Mouse (Mus musculus) hindbrain, embryonic 11.5 days (tissue): ENCODE measurements at regions not wholly inside any gene's neighbourhood (a gene's known extent, or its start where the extent isn't known, plus 50 kb on each side); places are given as distances from the start of the nearest gene placed in this dataset.

Experiments
- ATAC-seq: fragments of 200-750 bp; cut with Nextera tagmentation; 2 replicates; pipeline ENCODE4 v1.8.0; 2017; ENCODE audit warnings: mild to moderate bottlenecking, moderate TSS enrichment, moderate library complexity; ENCODE audit not compliant: low FRiP score
- DNase-seq: peaks from one replicate; pipeline ENCODE4 v3.0.0-alpha.2; 2015; ENCODE audit warnings: low spot score
- H3K27ac ChIP-seq: fragments of 300-500 bp; sonication (generic); 2 replicates; pipeline ENCODE4 v1.5.1; 2014; ENCODE audit warnings: mild to moderate bottlenecking, low read depth, low read length
- H3K27me3 ChIP-seq: fragments of 300-500 bp; sonication (generic); 2 replicates; pipeline ENCODE4 v1.6.1; 2014; ENCODE audit warnings: mild to moderate bottlenecking, low read length, moderate library complexity, mixed read lengths; ENCODE audit not compliant: control insufficient read depth, insufficient read depth
- H3K36me3 ChIP-seq: fragments of 300-500 bp; sonication (generic); 2 replicates; pipeline ENCODE4 v1.6.1; 2014; ENCODE audit warnings: mild to moderate bottlenecking, low read length, moderate library complexity, mixed read lengths; ENCODE audit not compliant: control insufficient read depth, insufficient read depth
- H3K4me1 ChIP-seq: fragments of 300-500 bp; sonication (generic); replicated peaks from 2 replicates; pipeline ENCODE4 v1.6.1; 2014; ENCODE audit warnings: low read length, mixed read lengths; ENCODE audit not compliant: control insufficient read depth, insufficient read depth
- H3K4me2 ChIP-seq: fragments of 300-500 bp; sonication (generic); replicated peaks from 2 replicates; pipeline ENCODE4 v1.6.1; 2014; ENCODE audit warnings: mild to moderate bottlenecking, low read depth, low read length
- H3K4me3 ChIP-seq: fragments of 300-500 bp; sonication (generic); 2 replicates; pipeline ENCODE4 v1.5.1; 2014; ENCODE audit warnings: low read depth, low read length
- H3K9ac ChIP-seq: fragments of 300-500 bp; sonication (generic); 2 replicates; pipeline ENCODE4 v1.6.1; 2014; ENCODE audit warnings: low read depth, low read length
- H3K9me3 ChIP-seq: fragments of 300-500 bp; sonication (generic); 2 replicates; pipeline ENCODE4 v1.6.1; 2016; ENCODE audit warnings: low read length; ENCODE audit not compliant: control insufficient read depth
- WGBS: fragments of 180-500 bp; shearing (Covaris S2); extraction: QIAGEN DNeasy Blood & Tissue Kit; methylation state at CpG from one replicate; pipeline ENCODE4 v1.1.7; 2014; 5-methylcytosine and 5-hydroxymethylcytosine counted together

GRCm38 (mm10) chr11:18443156-18443555, 489.5 kb upstream of the Etaa1 start:
- 83% methylated on average over 2 of the region's 2 CpGs for WGBS
- Histone ChIP-seq H3K27me3 (no peaks in the 10 kb centered on the region), H3K27ac (no peak overlapping the region), H3K4me3 (no peak overlapping the region), H3K36me3 (no peaks in the 10 kb centered on the region), H3K4me1 (no peaks in the 10 kb centered on the region), H3K4me2 (no peak overlapping the region), H3K9ac (no peak overlapping the region), H3K9me3 (no peaks in the 10 kb centered on the region)
- no peak for ATAC-seq
- DNase-seq = no peak

GRCm38 (mm10) chr11:18437834-18438611, 484.3 kb upstream of the Etaa1 start:
- ATAC-seq (no peak), DNase-seq (no peak)
- no peak overlapping the region for H3K4me3 ChIP-seq
- H3K4me1 ChIP-seq = no peaks in the 10 kb centered on the region
- no peaks in the 10 kb centered on the region for H3K36me3 ChIP-seq
- H3K27me3 ChIP-seq = no peaks in the 10 kb centered on the region
- WGBS = 82% methylated on average over 6 of the region's 6 CpGs
- no peak overlapping the region for H3K27ac ChIP-seq
- no peak overlapping the region for H3K9ac ChIP-seq
- no peak overlapping the region for H3K4me2 ChIP-seq
- H3K9me3 ChIP-seq = no peaks in the 10 kb centered on the region

GRCm38 (mm10) chr11:18421076-18421475, 467.4 kb upstream of the Etaa1 start:
- no peak overlapping the region for H3K4me3 ChIP-seq
- ATAC-seq = no peak
- WGBS = 90% methylated on average over 3 of the region's 3 CpGs
- H3K9me3 ChIP-seq = no peaks in the 10 kb centered on the region
- DNase-seq = no peak
- no peaks in the 10 kb centered on the region for H3K36me3 ChIP-seq
- H3K4me1 ChIP-seq = no peaks in the 10 kb centered on the region
- H3K27ac ChIP-seq = no peak overlapping the region
- H3K4me2 ChIP-seq = no peak overlapping the region
- no peaks in the 10 kb centered on the region for H3K27me3 ChIP-seq
- no peak overlapping the region for H3K9ac ChIP-seq

- no peak for ATAC-seq
- Histone ChIP-seq H3K4me3 (no peak overlapping the region), H3K27ac (no peak overlapping the region), H3K4me2 (no peak overlapping the region), H3K36me3 (no peaks in the 10 kb centered on the region), H3K9me3 (no peaks in the 10 kb centered on the region), H3K9ac (no peak overlapping the region), H3K4me1 (no peaks in the 10 kb centered on the region), H3K27me3 (no peaks in the 10 kb centered on the region)
- no peak for DNase-seq
- 92% methylated on average over 1 of the region's 1 CpGs for WGBS
Measured at GRCm38 (mm10) chr11:18413769-18414168, 460.1 kb upstream of the Etaa1 start.

- 64% methylated on average over 8 of the region's 8 CpGs for WGBS
- DNase-seq (no peak), ATAC-seq (no peak)
- H3K4me2 ChIP-seq = no peak overlapping the region
- no peak overlapping the region for H3K27ac ChIP-seq
- H3K9me3 ChIP-seq = no peaks in the 10 kb centered on the region
- no peak overlapping the region for H3K9ac ChIP-seq
- H3K36me3 ChIP-seq = no peaks in the 10 kb centered on the region
- no peaks in the 10 kb centered on the region for H3K4me1 ChIP-seq
- no peaks in the 10 kb centered on the region for H3K27me3 ChIP-seq
- no peak overlapping the region for H3K4me3 ChIP-seq
Measured at GRCm38 (mm10) chr11:18408071-18408752, 454.5 kb upstream of the Etaa1 start.

GRCm38 (mm10) chr11:18399561-18399960, 445.9 kb upstream of the Etaa1 start:
- no peaks in the 10 kb centered on the region for H3K36me3 ChIP-seq
- H3K27me3 ChIP-seq = no peaks in the 10 kb centered on the region
- no peaks in the 10 kb centered on the region for H3K9me3 ChIP-seq
- no peak overlapping the region for H3K4me3 ChIP-seq
- H3K4me1 ChIP-seq = no peaks in the 10 kb centered on the region
- 65% methylated on average over 4 of the region's 4 CpGs for WGBS
- ATAC-seq (no peak), DNase-seq (peak; percentile 6)
- no peak overlapping the region for H3K27ac ChIP-seq
- H3K9ac ChIP-seq = no peak overlapping the region
- H3K4me2 ChIP-seq = no peak overlapping the region

- Histone ChIP-seq H3K9me3 (no peaks in the 10 kb centered on the region), H3K4me2 (no peak overlapping the region), H3K4me3 (no peak overlapping the region), H3K4me1 (no peaks in the 10 kb centered on the region), H3K9ac (no peak overlapping the region), H3K27ac (no peak overlapping the region), H3K36me3 (no peaks in the 10 kb centered on the region), H3K27me3 (no peaks in the 10 kb centered on the region)
- ATAC-seq (peak; percentile 70; the same call in 1 of the 2 replicates), DNase-seq (peak; percentile 37)
- WGBS = 60% methylated on average over 6 of the region's 6 CpGs
Measured at GRCm38 (mm10) chr11:18396397-18396796, 442.7 kb upstream of the Etaa1 start.

- no peak for DNase-seq
Measured at GRCm38 (mm10) chr11:18395631-18396030, 442.0 kb upstream of the Etaa1 start.

GRCm38 (mm10) chr11:18372813-18373332, 419.2 kb upstream of the Etaa1 start:
- DNase-seq (no peak), ATAC-seq (no peak)
- Histone ChIP-seq H3K27ac (no peak overlapping the region), H3K9me3 (no peaks in the 10 kb centered on the region), H3K36me3 (no peaks in the 10 kb centered on the region), H3K4me3 (no peak overlapping the region), H3K9ac (no peak overlapping the region), H3K4me1 (0 out of 2 replicates have a peak, but pooled peaks cover 2% of the 10 kb centered on the region), H3K4me2 (no peak overlapping the region), H3K27me3 (no peaks in the 10 kb centered on the region)
- 87% methylated on average over 6 of the region's 6 CpGs for WGBS

More at GRCm38 (mm10) chr11:18395631-18396030, 442.0 kb upstream of the Etaa1 start:
- no peak for ATAC-seq
- no peaks in the 10 kb centered on the region for H3K27me3 ChIP-seq
- H3K4me2 ChIP-seq = no peak overlapping the region
- H3K36me3 ChIP-seq = no peaks in the 10 kb centered on the region
- H3K4me3 ChIP-seq = no peak overlapping the region
- no peaks in the 10 kb centered on the region for H3K4me1 ChIP-seq
- no peak overlapping the region for H3K9ac ChIP-seq
- H3K27ac ChIP-seq = no peak overlapping the region
- 91% methylated on average over 4 of the region's 4 CpGs for WGBS
- no peaks in the 10 kb centered on the region for H3K9me3 ChIP-seq
